Mouse (Mus musculus): ENCODE measurements around the gene Gpx7.

Gpx7 gene

GRCm38 (mm10) chr4:108405766-108406137 is 1.0 kb downstream of the Gpx7 start:
- POLR2A ChIA-PET: interaction anchor here in 3 of 4 experiments (0.5 to 4.0 kb wide), 34 partner anchors 8 to 604 kb away, joined by 3 to 26 read pairs (median 5); partner anchors contain the start of genes Tut4 (in 3 of the 3), Shisal2a (in 2 of the 3), 0610037L13Rik (in 1 of the 3) and Cc2d1b (in 1 of the 3)
- CTCF ChIA-PET: interaction anchor here in 1 of 4 experiments (1.6 kb wide), 1 partner anchor 11 kb away, joined by 4 read pairs; no protein-coding TSS in a partner anchor

- ChIA-PET POLR2A (interaction anchor here in 2 of 4 experiments (0.5 to 4.0 kb wide), 19 partner anchors 8 to 216 kb away, joined by 3 to 26 read pairs (median 4); partner anchors contain the start of genes Coa7 (in 2 of the 2), Tut4 (in 2 of the 2), Cc2d1b (in 1 of the 2) and Shisal2a (in 1 of the 2)), CTCF (no interaction called here)
These were observed 2.7 kb downstream of the Gpx7 start for GRCm38 (mm10) chr4:108403861-108404635.

- ChIA-PET POLR2A (interaction anchor here in 1 of 4 experiments (0.9 kb wide), 1 partner anchor 12 kb away, joined by 3 read pairs; no protein-coding TSS in a partner anchor), CTCF (no interaction called here)
These were observed 6.4 kb downstream of the Gpx7 start for GRCm38 (mm10) chr4:108400395-108400794.

- CTCF ChIA-PET: interaction anchor here in 3 of 4 experiments (0.6 to 1.8 kb wide), 11 partner anchors 11 to 174 kb away, joined by 3 to 14 read pairs (median 5); partner anchors contain the start of genes Gpx7 (in 2 of the 3) and Shisal2a (in 1 of the 3)
- POLR2A ChIA-PET: interaction anchor here in 2 of 4 experiments (0.6 to 2.9 kb wide), 8 partner anchors 11 to 66 kb away, joined by 3 to 17 read pairs (median 3); partner anchors contain the start of gene Gpx7 (in 1 of the 2)
These were observed 12.5 kb downstream of the Gpx7 start for GRCm38 (mm10) chr4:108394236-108394635.

GRCm38 (mm10) chr4:108392558-108392957 is 14.2 kb downstream of the Gpx7 start:
- ChIA-PET POLR2A (interaction anchor here in 2 of 4 experiments (0.5 to 2.4 kb wide), 9 partner anchors 8 to 67 kb away, joined by 3 to 8 read pairs (median 3); partner anchors contain the start of genes Gpx7 (in 1 of the 2) and Shisal2a (in 1 of the 2)), CTCF (interaction anchor here in 1 of 4 experiments (0.6 kb wide), 1 partner anchor 1820 kb away, joined by 3 read pairs; no protein-coding TSS in a partner anchor)

- POLR2A ChIA-PET: interaction anchor here in 2 of 4 experiments (1.0 to 2.4 kb wide), 3 partner anchors 8 to 13 kb away, joined by 3 to 8 read pairs (median 3); partner anchors contain the start of gene Shisal2a (in 1 of the 2)
- CTCF ChIA-PET: no interaction called here
These were observed 15.6 kb downstream of the Gpx7 start for GRCm38 (mm10) chr4:108391124-108391523.

- ChIA-PET POLR2A (interaction anchor here in 2 of 4 experiments (0.8 to 3.5 kb wide), 12 partner anchors 9 to 57 kb away, joined by 3 to 29 read pairs (median 6); partner anchors contain the start of gene Gpx7 (in 1 of the 2)), CTCF (interaction anchor here in 1 of 4 experiments (0.5 kb wide), 1 partner anchor 97 kb away, joined by 3 read pairs; no protein-coding TSS in a partner anchor)
These were observed 18.0 kb downstream of the Gpx7 start for GRCm38 (mm10) chr4:108388741-108389140.

- ChIA-PET CTCF (no interaction called here), POLR2A (interaction anchor here (0.6 to 3.5 kb wide), 34 partner anchors 8 to 192 kb away, joined by 3 to 29 read pairs (median 4); partner anchors contain the start of genes Gpx7 (in 3 of the 4), Tut4 (in 3 of the 4), Coa7 (in 1 of the 4) and Orc1 (in 1 of the 4))
These were observed 19.0 kb downstream of the Gpx7 start for GRCm38 (mm10) chr4:108387681-108388253.

GRCm38 (mm10) chr4:108387106-108387505 is 19.7 kb downstream of the Gpx7 start:
- ChIA-PET CTCF (no interaction called here), POLR2A (interaction anchor here in 3 of 4 experiments (0.6 to 3.5 kb wide), 31 partner anchors 9 to 231 kb away, joined by 3 to 29 read pairs (median 5); partner anchors contain the start of genes Gpx7 (in 3 of the 3), Tut4 (in 3 of the 3), Coa7 (in 1 of the 3) and Orc1 (in 1 of the 3))

- ChIA-PET CTCF (no interaction called here), POLR2A (interaction anchor here in 2 of 4 experiments (0.9 to 3.5 kb wide), 11 partner anchors 12 to 167 kb away, joined by 3 to 29 read pairs (median 5); partner anchors contain the start of gene Gpx7 (in 2 of the 2))
These were observed 20.7 kb downstream of the Gpx7 start for GRCm38 (mm10) chr4:108386087-108386486.

GRCm38 (mm10) chr4:108383183-108383714 is 23.5 kb downstream of the Gpx7 start, which contains the start of gene Shisal2a:
Shisal2a (minus strand) TSS chr4:108383349.
- POLR2A ChIA-PET: interaction anchor here in 3 of 4 experiments (0.5 to 3.5 kb wide), 29 partner anchors 9 to 196 kb away, joined by 3 to 20 read pairs (median 4); partner anchors contain the start of genes Tut4 (in 2 of the 3), Gpx7 (in 1 of the 3), Orc1 (in 1 of the 3) and Prpf38a (in 1 of the 3)
- CTCF ChIA-PET: interaction anchor here in 2 of 4 experiments (0.6 to 1.2 kb wide), 4 partner anchors 10 to 20 kb away, joined by 3 to 14 read pairs (median 3); no protein-coding TSS in a partner anchor

GRCm38 (mm10) chr4:108380146-108380545 is 26.6 kb downstream of the Gpx7 start:
- ChIA-PET POLR2A (interaction anchor here in 3 of 4 experiments (0.6 to 4.2 kb wide), 38 partner anchors 9 to 239 kb away, joined by 3 to 39 read pairs (median 6); partner anchors contain the start of genes Gpx7 (in 2 of the 3), Tut4 (in 2 of the 3), Cc2d1b (in 1 of the 3) and Coa7 (in 1 of the 3)), CTCF (interaction anchor here in 1 of 4 experiments (0.6 kb wide), 1 partner anchor 274 kb away, joined by 5 read pairs; no protein-coding TSS in a partner anchor)

- ChIA-PET POLR2A (interaction anchor here in 3 of 4 experiments (0.8 to 4.2 kb wide), 29 partner anchors 8 to 200 kb away, joined by 3 to 39 read pairs (median 6); partner anchors contain the start of genes Gpx7 (in 2 of the 3), Orc1 (in 1 of the 3), Prpf38a (in 1 of the 3) and Tut4 (in 1 of the 3)), CTCF (interaction anchor here in 1 of 4 experiments (0.6 kb wide), 1 partner anchor 275 kb away, joined by 5 read pairs; no protein-coding TSS in a partner anchor)
These were observed 27.3 kb downstream of the Gpx7 start for GRCm38 (mm10) chr4:108379476-108379875.

- ChIA-PET CTCF (interaction anchor here in 1 of 4 experiments (1.2 kb wide), 1 partner anchor 10 kb away, joined by 3 read pairs; no protein-coding TSS in a partner anchor), POLR2A (interaction anchor here in 2 of 4 experiments (0.8 to 2.9 kb wide), 14 partner anchors 8 to 90 kb away, joined by 3 to 14 read pairs (median 4); partner anchors contain the start of gene Shisal2a (in 2 of the 2))
These were observed 34.6 kb downstream of the Gpx7 start for GRCm38 (mm10) chr4:108372166-108372565.

- ChIA-PET CTCF (no interaction called here), POLR2A (interaction anchor here in 2 of 4 experiments (0.6 to 2.9 kb wide), 15 partner anchors 8 to 36 kb away, joined by 3 to 14 read pairs (median 4); partner anchors contain the start of genes Gpx7 (in 1 of the 2) and Shisal2a (in 1 of the 2))
These were observed 35.3 kb downstream of the Gpx7 start for GRCm38 (mm10) chr4:108371421-108371820.

- ChIA-PET POLR2A (interaction anchor here in 2 of 4 experiments (0.9 to 3.8 kb wide), 9 partner anchors 9 to 191 kb away, joined by 3 to 29 read pairs (median 4); partner anchors contain the start of gene Shisal2a (in 1 of the 2)), CTCF (no interaction called here)
These were observed 36.4 kb downstream of the Gpx7 start for GRCm38 (mm10) chr4:108370409-108370808.

- ChIA-PET CTCF (interaction anchor here (0.6 to 1.7 kb wide), 6 partner anchors 30 to 156 kb away, joined by 3 to 5 read pairs (median 4); partner anchors contain the start of gene Gpx7 (in 1 of the 4)), POLR2A (interaction anchor here (0.5 to 3.8 kb wide), 33 partner anchors 8 to 631 kb away, joined by 3 to 29 read pairs (median 4); partner anchors contain the start of genes Shisal2a (in 2 of the 4), Cc2d1b (in 1 of the 4), Coa7 (in 1 of the 4) and Gpx7 (in 1 of the 4))
These were observed 37.5 kb downstream of the Gpx7 start for GRCm38 (mm10) chr4:108369254-108369653.

Measured in embryonic stem cell, embryonic (primary cell).